Mouse (Mus musculus): ENCODE data around the gene Saal1.
A peak's percentile ranks its signal among the peaks of the same experiment; 100 is the strongest.
"Not testable (repeated sequence)": the region's sequence is repeated elsewhere in the genome, so short reads cannot be mapped to it uniquely, and the experiment has no call there.

Gene Saal1

GRCm38 (mm10) chr7:46710390-46710844 is at the start of gene Saal1:
Saal1 (minus strand) TSS chr7:46710680.
- DNase-seq (ENCODE audit: low spot score), result peak; percentile 82

- no peak for DNase-seq (ENCODE audit: low spot score)
Observed at GRCm38 (mm10) chr7:46751490-46751889, 41.0 kb upstream of the Saal1 start, which contains the start of gene Saa2. Saa2 (plus strand) TSS chr7:46751790.

- no peak for DNase-seq (ENCODE audit: low spot score)
Observed at GRCm38 (mm10) chr7:46748459-46748858, 38.0 kb upstream of the Saal1 start.

GRCm38 (mm10) chr7:46746381-46746780 is 35.9 kb upstream of the Saal1 start:
- peak; percentile 4 for DNase-seq (ENCODE audit: low spot score)

- peak; percentile 9 for DNase-seq (ENCODE audit: low spot score)
Observed at GRCm38 (mm10) chr7:46745816-46746215, 35.3 kb upstream of the Saal1 start.

GRCm38 (mm10) chr7:46742880-46743279 is 32.4 kb upstream of the Saal1 start, which contains the start of gene Saa1:
Saa1 (minus strand) TSS chr7:46742980.
- DNase-seq (ENCODE audit: low spot score), result not testable (repeated sequence)

GRCm38 (mm10) chr7:46740041-46740440 is 29.6 kb upstream of the Saal1 start:
- DNase-seq (ENCODE audit: low spot score), result not testable (repeated sequence)

GRCm38 (mm10) chr7:46738561-46739460 is 28.3 kb upstream of the Saal1 start:
- DNase-seq (ENCODE audit: low spot score), result no peak

- DNase-seq (ENCODE audit: low spot score), result no peak
Observed at GRCm38 (mm10) chr7:46734983-46735382, 24.5 kb upstream of the Saal1 start.

GRCm38 (mm10) chr7:46732458-46732857 is 22.0 kb upstream of the Saal1 start, which contains the start of gene Saa4:
Saa4 (minus strand) TSS chr7:46732603.
- no peak for DNase-seq (ENCODE audit: low spot score)

GRCm38 (mm10) chr7:46727584-46727983 is 17.1 kb upstream of the Saal1 start:
- DNase-seq (ENCODE audit: low spot score), result no peak

- DNase-seq (ENCODE audit: low spot score), result no peak
Observed at GRCm38 (mm10) chr7:46724396-46724795, 13.9 kb upstream of the Saal1 start.

GRCm38 (mm10) chr7:46723849-46724248 is 13.4 kb upstream of the Saal1 start:
- no peak for DNase-seq (ENCODE audit: low spot score)

GRCm38 (mm10) chr7:46723354-46723753 is 12.9 kb upstream of the Saal1 start:
- DNase-seq (ENCODE audit: low spot score), result no peak

- DNase-seq (ENCODE audit: low spot score), result no peak
Observed at GRCm38 (mm10) chr7:46720460-46720859, 10.0 kb upstream of the Saal1 start.

GRCm38 (mm10) chr7:46719526-46719925 is 9.0 kb upstream of the Saal1 start:
- peak; percentile 14 for DNase-seq (ENCODE audit: low spot score)

GRCm38 (mm10) chr7:46718591-46719270 is 8.3 kb upstream of the Saal1 start:
- no peak for DNase-seq (ENCODE audit: low spot score)

GRCm38 (mm10) chr7:46716897-46717296 is 6.4 kb upstream of the Saal1 start:
- DNase-seq (ENCODE audit: low spot score), result no peak

GRCm38 (mm10) chr7:46715600-46715999 is 5.1 kb upstream of the Saal1 start, which contains the start of gene Saa3:
Saa3 (minus strand) TSS chr7:46715700.
- no peak for DNase-seq (ENCODE audit: low spot score)

GRCm38 (mm10) chr7:46714518-46714917 is 4.0 kb upstream of the Saal1 start:
- DNase-seq (ENCODE audit: low spot score), result peak; percentile 54

- DNase-seq (ENCODE audit: low spot score), result no peak
Observed at GRCm38 (mm10) chr7:46712250-46712649, 1.8 kb upstream of the Saal1 start.

GRCm38 (mm10) chr7:46700521-46701025 is 9.9 kb downstream of the Saal1 start:
- no peak for DNase-seq (ENCODE audit: low spot score)

All from ovary, postnatal 14 days (tissue).